Mouse (Mus musculus) left cerebral cortex, adult 6 months (tissue): ENCODE data around the gene Gm10057. TPM values are rescaled to one million over a fixed set of nuclear protein-coding genes. Genes with fewer than 3 reads are reported as not detected.

Experiments
- long read RNA-seq, 2 experiments: library from polyadenylated mRNA; unstranded; transcript quantifications; one replicate each; pipeline ENCODE4 v2.0.0; 2019 to 2020
- polyA plus RNA-seq: library from polyadenylated mRNA; unstranded; fragments of <200 nt; fragmentation: Nextera tagmentation; gene quantifications from 2 replicates; pipeline ENCODE4 v1.2.3, GENCODE M21; 2021

Gene Gm10057
- not detected in 2 replicates for polyA plus RNA-seq
- long read RNA-seq, experiment 1, result 0 reads
- long read RNA-seq, experiment 2, result 0 reads

GRCm38 (mm10) chrX:154054939-154055338 is at the start of gene Gm10057:
Gene Gm10057 (minus strand): TSS chrX:154055039.

GRCm38 (mm10) chrX:154033727-154034126 is 21.1 kb downstream of the Gm10057 start, which contains the start of gene 4921511M17Rik:
Gene 4921511M17Rik (minus strand): TSS chrX:154033827.

GRCm38 (mm10) chrX:154012540-154012939 is 42.3 kb downstream of the Gm10057 start, which contains the start of gene Samt1:
Gene Samt1 (minus strand): TSS chrX:154012640.

Other genes starting within 250 kb of the Gm10057 start
- gene Spin2c, start 222.8 kb downstream of the Gm10057 start, polyA plus RNA-seq, result 12.3 and 15.8 TPM in 2 replicates
- not detected in 2 replicates for gene Samt1, start 42.4 kb downstream of the Gm10057 start, polyA plus RNA-seq
- gene 4921511M17Rik, start 21.2 kb downstream of the Gm10057 start, polyA plus RNA-seq, result not detected in 2 replicates
- not detected in 2 replicates for gene Gm15140, start 65.6 kb upstream of the Gm10057 start, polyA plus RNA-seq